Comparison of ENCODE assay signal across 41 mouse cellular contexts in the genomic region with DNA sequence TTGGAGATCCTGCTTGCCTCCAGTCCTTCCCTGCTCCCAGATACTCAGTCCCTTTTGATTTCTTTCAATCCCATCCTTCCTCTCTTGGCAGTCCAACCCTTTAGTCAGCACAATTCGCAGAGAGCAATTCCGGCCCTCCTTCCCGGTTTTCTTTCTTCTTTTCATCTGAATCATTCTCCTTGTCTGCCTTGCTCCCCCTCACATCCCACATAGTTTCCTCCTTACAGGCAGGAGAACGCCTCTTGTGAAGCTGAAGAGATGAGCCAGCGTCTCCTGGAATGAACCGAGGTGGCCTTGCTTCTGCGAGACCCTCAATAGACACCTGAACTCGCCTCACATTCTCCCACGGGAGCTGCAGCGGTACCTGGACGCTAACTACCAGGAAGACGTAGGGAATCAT. TPM values are rescaled to one million over a fixed set of nuclear protein-coding genes. Genes with fewer than 3 reads are reported as not detected.
DNase-seq lines count a peak whose midpoint lies in the region; ATAC-seq and TF ChIP-seq lines count a peak whose summit lies in the region.
"Had no signal": no experiment of that assay in that cellular context is flagged by ENCODE, and none has a peak within 500 bp of the region (broad histone marks: within the 10 kb centered on the region; RNA-seq: fewer than 3 reads in every experiment).

No protein-coding gene starts in this region.

- WGBS in forebrain, postnatal 0 days, result 82% methylated on average over 12 of the region's 12 CpGs

- H3K4me1 ChIP-seq in forebrain, postnatal 0 days (ENCODE audit: insufficient read depth), result no peaks in the 10 kb centered on the region
- H3K4me1 ChIP-seq: embryonic facial prominence, embryonic 12.5 days; hindbrain, embryonic 13.5 days; neural tube, embryonic 15.5 days had no signal

- H3K27me3 ChIP-seq in forebrain, postnatal 0 days (ENCODE audit: insufficient read depth, low read length), result no peaks in the 10 kb centered on the region
- H3K27me3 ChIP-seq: CH12.LX; embryonic facial prominence, embryonic 12.5 days; hindbrain, embryonic 13.5 days; neural tube, embryonic 15.5 days had no signal

- TF ChIP-seq CTCF in layer of hippocampus, adult 2 months (conservative IDR thresholded peaks at IDR 0.05), result no peak
- no peak for TF ChIP-seq CTCF in forebrain, postnatal 0 days (IDR thresholded peaks at IDR 0.05; ENCODE audit: low read depth)

- intact Hi-C loops in left cerebral cortex, postnatal 25 days (cut with DNase I), result loop anchor here (5.0 kb wide), 1 partner anchor 76 kb away; no protein-coding TSS in a partner anchor

- peak overlapping the region; percentile 79 for H3K27ac ChIP-seq in layer of hippocampus, adult 2 months
- H3K27ac ChIP-seq in forebrain, postnatal 0 days (ENCODE audit: low read depth, low read length), result no peak overlapping the region
- H3K27ac ChIP-seq: embryonic facial prominence, embryonic 12.5 days; hindbrain, embryonic 13.5 days; liver, embryonic 14.5 days; macrophage; neural tube, embryonic 15.5 days; stomach, postnatal 0 days had no signal

- DNase-seq in layer of hippocampus, adult 2 months (ENCODE audit: low spot score in 2 of 2), result no peak
- DNase-seq in layer of hippocampus, adult 9-11 months, result no peak
- peak; percentile 62 to 73 for DNase-seq in right cerebral cortex, adult 2 months (ENCODE audit: low spot score in 2 of 2)
- DNase-seq in right cerebral cortex, postnatal 4 days, result no peak
- peak; percentile 55 to 90 for DNase-seq in left cerebral cortex, postnatal 25 days (ENCODE audit: low spot score in 2 of 2)
- DNase-seq in telencephalon, adult 2 months (ENCODE audit: low read depth, low spot score), result peak; percentile 77
- no peak for DNase-seq in forebrain, postnatal 0 days
- no peak for DNase-seq in adrenal gland, adult 8-10 months
- DNase-seq: adrenal gland, adult 2 months; cerebellum, adult 8-10 months; cerebellum, postnatal 25 days; embryo, embryonic 11 days; gastrocnemius, postnatal 25 days; heart, adult 11 months; heart, postnatal 36 days; kidney, adult 9 months; kidney, postnatal 10 days; liver; lung, adult 2 months; lung, postnatal 10 days; midbrain, embryonic 14.5 days had no signal

- no peak overlapping the region for H3K4me3 ChIP-seq in layer of hippocampus, adult 2 months
- H3K4me3 ChIP-seq in forebrain, postnatal 0 days (ENCODE audit: low read depth, low read length), result no peak overlapping the region
- H3K4me3 ChIP-seq: embryonic facial prominence, embryonic 12.5 days; hindbrain, embryonic 13.5 days; neural tube, embryonic 15.5 days had no signal

- ATAC-seq in forebrain, postnatal 0 days, result no peak
- ATAC-seq: activated CD4-positive, CD25-positive, alpha-beta regulatory T cell, adult 4 months; intestine, embryonic 16.5 days had no signal

- no peaks in the 10 kb centered on the region for H3K9me3 ChIP-seq in forebrain, postnatal 0 days (ENCODE audit: low read length)
- H3K9me3 ChIP-seq: embryonic facial prominence, embryonic 12.5 days; hindbrain, embryonic 13.5 days; neural tube, embryonic 15.5 days had no signal

- H3K36me3 ChIP-seq in forebrain, postnatal 0 days (ENCODE audit: insufficient read depth), result no peaks in the 10 kb centered on the region
- H3K36me3 ChIP-seq: embryonic facial prominence, embryonic 12.5 days; hindbrain, embryonic 13.5 days; neural tube, embryonic 15.5 days had no signal

- no peak overlapping the region for H3K9ac ChIP-seq in forebrain, postnatal 0 days
- H3K9ac ChIP-seq: embryonic facial prominence, embryonic 12.5 days; hindbrain, embryonic 13.5 days; liver, embryonic 14.5 days; neural tube, embryonic 15.5 days had no signal

- no peak overlapping the region for H3K4me2 ChIP-seq in forebrain, postnatal 0 days (ENCODE audit: low read depth)
- H3K4me2 ChIP-seq: embryonic facial prominence, embryonic 12.5 days; heart, embryonic 11.5 days; hindbrain, embryonic 13.5 days; neural tube, embryonic 15.5 days had no signal

RNA-seq across cellular contexts. Expression of a gene that starts 16.9 kb away (rescaled TPM):
- total RNA-seq in layer of hippocampus, adult 2 months (2021), result 100 to 1,000 TPM; 150 to 153 TPM
- 100 to 1,000 TPM; 159 to 170 TPM for total RNA-seq in left cerebral cortex, postnatal 25 days (2021)
- 13.5 and 15.2 TPM in 2 replicates for total RNA-seq in forebrain, postnatal 0 days (2014; rRNA removed)
- 3.3 and 7.8 TPM in 2 replicates for polyA plus RNA-seq in forebrain, postnatal 0 days (2015; fragmentation: Nextera tagmentation; extraction: Ambion mirVana)
- total RNA-seq in adrenal gland, adult 8-10 months (2022), result 1 to 10 TPM; 1.7 to 3.2 (median 1.9) TPM
- total RNA-seq: CH12.LX had no signal
- polyA plus RNA-seq: activated CD4-positive, CD25-positive, alpha-beta regulatory T cell, adult 4 months; C2C12 had no signal

RNA-seq across cellular contexts. Expression of a gene that starts 44.1 kb away (rescaled TPM):
- not detected for total RNA-seq in layer of hippocampus, adult 2 months (2021)
- not detected for total RNA-seq in left cerebral cortex, postnatal 25 days (2021)
- 0.08 TPM in 1 of 2 replicates, not detected in the other for total RNA-seq in forebrain, postnatal 0 days (2014; rRNA removed)
- not detected in 2 replicates for polyA plus RNA-seq in forebrain, postnatal 0 days (2015; fragmentation: Nextera tagmentation; extraction: Ambion mirVana)
- total RNA-seq in adrenal gland, adult 8-10 months (2022), result not detected
- total RNA-seq: adrenal gland, adult 2 months; adrenal gland, postnatal 4 days; ES-E14; gastrocnemius, adult 18-20 months; gastrocnemius, postnatal 25 days; heart, postnatal 36 days; layer of hippocampus, postnatal 10 days had no signal
- polyA plus RNA-seq: activated CD4-positive, CD25-positive, alpha-beta regulatory T cell, adult 4 months; adrenal gland, adult 2 months; C2C12; embryonic facial prominence, embryonic 12.5 days; forebrain, embryonic 11.5 days; heart, embryonic 11.5 days; heart, embryonic 16.5 days; hindbrain, embryonic 13.5 days; intestine, embryonic 16.5 days; large intestine, adult 2 months; limb, embryonic 11.5 days; liver, embryonic 14.5 days; lung, adult 2 months; macrophage; midbrain, embryonic 14.5 days; neural tube, embryonic 15.5 days; spleen, adult 2 months; stomach, postnatal 0 days had no signal

Comparison
In these comparisons a context has a peak if more than half of its experiments do, and no peak if none do; other contexts are left out.
1. DNase-seq: peak in right cerebral cortex, adult 2 months (2 of 2), left cerebral cortex, postnatal 25 days (2 of 2) and telencephalon, adult 2 months (single experiment); none in layer of hippocampus, adult 2 months (0 of 2), layer of hippocampus, adult 9-11 months (single experiment), right cerebral cortex, postnatal 4 days (single experiment), forebrain, postnatal 0 days (single experiment) and adrenal gland, adult 8-10 months (single experiment).